Mouse (Mus musculus): ENCODE measurements around the gene Lats2. TPM values are rescaled to one million over a fixed set of nuclear protein-coding genes. Genes with fewer than 3 reads are reported as not detected.

The Lats2 gene
- polyA plus RNA-seq, 2 experiments = 3.2 to 3.9 TPM

DNA sequence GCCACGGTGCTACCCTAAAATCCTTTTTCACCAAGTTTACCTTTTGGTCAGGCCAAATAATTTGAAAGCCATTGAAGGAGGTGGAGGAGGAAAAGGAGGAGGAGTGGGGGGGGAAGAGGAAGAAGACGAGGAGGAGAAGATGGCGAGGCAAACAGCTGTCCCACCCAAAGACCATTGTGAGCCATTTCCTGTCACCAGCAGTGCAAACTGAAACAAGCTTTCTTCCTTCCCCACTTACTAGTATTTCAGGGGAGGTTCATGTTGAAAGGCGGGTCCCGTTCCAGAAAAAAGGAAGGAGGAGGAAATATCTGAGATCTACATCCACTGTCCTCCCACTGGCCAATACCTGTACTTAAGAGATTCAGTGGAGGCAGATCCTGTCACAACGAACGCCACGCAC is 28.8 kb downstream of the Lats2 start:
- H3K4me2 ChIP-seq (ENCODE audit: low read depth) = no peak overlapping the region
- no peaks in the 10 kb centered on the region for H3K27me3 ChIP-seq (ENCODE audit: control insufficient read depth, insufficient read depth, low read length)
- TF ChIP-seq CTCF (IDR thresholded peaks at IDR 0.05; ENCODE audit: low read depth) (no peak), EP300 (IDR thresholded peaks at IDR 0.05; ENCODE audit: low read depth) (no peak)
- H3K4me3 ChIP-seq (ENCODE audit: insufficient read depth in 1 of 2, low read depth in 2 of 2, low read length in 2 of 2) = no peak overlapping the region
- H3K9ac ChIP-seq (replicated peaks) = no peak overlapping the region
- H3K4me1 ChIP-seq (replicated peaks; ENCODE audit: control insufficient read depth in 2 of 2, insufficient read depth in 2 of 2, low read length in 1 of 2) = peaks cover 0 to 7% of the 10 kb centered on the region in 2 experiments; a peak in 2 of 4 replicates
- no peak overlapping the region for H3K27ac ChIP-seq
- H3K36me3 ChIP-seq (replicated peaks; ENCODE audit: control insufficient read depth, insufficient read depth, low read depth) = no peaks in the 10 kb centered on the region
- ATAC-seq (ENCODE audit: insufficient read depth) (no peak), DNase-seq (ENCODE audit: low read depth in 3 of 3, low spot score in 3 of 3) (no peak)
- no peaks in the 10 kb centered on the region for H3K9me3 ChIP-seq (ENCODE audit: control insufficient read depth, low read length)
- 36% methylated on average over 8 of the region's 8 CpGs for WGBS (ENCODE audit: insufficient replicate concordance)

DNA sequence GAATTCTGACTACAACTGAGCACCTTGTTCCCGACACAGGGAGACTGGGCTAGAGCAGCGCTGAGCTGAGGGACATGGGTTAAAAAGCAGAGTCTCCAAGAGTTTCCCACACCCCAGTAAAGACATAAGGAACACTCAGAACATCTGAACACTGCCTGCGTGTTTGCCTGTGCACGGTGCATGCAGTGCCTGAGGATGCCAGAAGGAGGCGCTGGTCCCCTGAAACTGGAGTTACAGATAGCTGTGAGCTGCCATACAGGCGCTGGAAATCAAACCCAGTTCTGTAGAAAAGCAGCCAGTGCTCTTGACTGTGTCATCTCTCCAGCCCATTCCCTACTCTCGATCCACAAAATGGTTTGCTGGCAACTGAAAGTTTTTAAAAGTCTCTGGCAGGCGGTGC is 32.0 kb downstream of the Lats2 start:
- no peak for ATAC-seq (ENCODE audit: insufficient read depth)

DNA sequence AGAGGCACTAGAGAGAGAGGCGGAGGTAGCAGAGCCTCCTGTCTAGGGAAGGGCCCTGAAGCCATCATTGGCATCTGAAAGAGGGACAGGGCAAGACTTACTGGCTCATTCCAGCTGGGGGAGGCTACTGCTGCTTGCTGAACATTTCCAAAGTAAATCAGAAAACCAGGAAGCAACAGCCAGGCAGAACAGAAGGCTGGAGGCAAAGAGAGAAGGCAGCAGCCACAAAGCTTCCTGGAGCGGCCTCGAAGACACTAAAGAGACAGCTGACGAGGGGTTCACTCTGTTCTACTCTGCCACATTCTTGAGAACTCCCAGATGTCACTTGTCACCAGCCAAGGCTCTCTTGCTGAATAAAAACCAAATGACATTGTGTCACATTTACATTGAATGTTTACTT is 33.7 kb downstream of the Lats2 start:
- H3K9me3 ChIP-seq (ENCODE audit: control insufficient read depth, low read length) = no peaks in the 10 kb centered on the region
- H3K27me3 ChIP-seq (ENCODE audit: control insufficient read depth, insufficient read depth, low read length) = no peaks in the 10 kb centered on the region
- H3K27ac ChIP-seq = no peak overlapping the region
- no peak for DNase-seq (ENCODE audit: low read depth in 3 of 3, low spot score in 3 of 3)
- TF ChIP-seq CTCF (IDR thresholded peaks at IDR 0.05; ENCODE audit: low read depth) (no peak), EP300 (IDR thresholded peaks at IDR 0.05; ENCODE audit: low read depth) (no peak)
- no peaks in the 10 kb centered on the region for H3K4me1 ChIP-seq (replicated peaks; ENCODE audit: control insufficient read depth in 2 of 2, insufficient read depth in 2 of 2, low read length in 1 of 2)
- H3K36me3 ChIP-seq (replicated peaks; ENCODE audit: control insufficient read depth, insufficient read depth, low read depth) = no peaks in the 10 kb centered on the region
- H3K4me3 ChIP-seq (ENCODE audit: insufficient read depth in 1 of 2, low read depth in 2 of 2, low read length in 2 of 2) = no peak overlapping the region
- H3K9ac ChIP-seq (replicated peaks) = no peak overlapping the region
- 66% methylated on average over 4 of the region's 4 CpGs for WGBS (ENCODE audit: insufficient replicate concordance)
- ATAC-seq (ENCODE audit: insufficient read depth) = no peak
- no peak overlapping the region for H3K4me2 ChIP-seq (ENCODE audit: low read depth)

More for the DNA sequence above, 32.0 kb downstream of the Lats2 start:
- Histone ChIP-seq H3K9me3 (ENCODE audit: control insufficient read depth, low read length) (no peaks in the 10 kb centered on the region), H3K27ac (no peak overlapping the region), H3K9ac (replicated peaks) (no peak overlapping the region), H3K4me2 (ENCODE audit: low read depth) (no peak overlapping the region), H3K27me3 (ENCODE audit: control insufficient read depth, insufficient read depth, low read length) (no peaks in the 10 kb centered on the region), H3K4me3 (ENCODE audit: insufficient read depth in 1 of 2, low read depth in 2 of 2, low read length in 2 of 2) (no peak overlapping the region), H3K4me1 (replicated peaks; ENCODE audit: control insufficient read depth in 2 of 2, insufficient read depth in 2 of 2, low read length in 1 of 2) (peaks cover 0 to 7% of the 10 kb centered on the region in 2 experiments; a peak in 2 of 4 replicates), H3K36me3 (replicated peaks; ENCODE audit: control insufficient read depth, insufficient read depth, low read depth) (no peaks in the 10 kb centered on the region)
- 77% methylated on average over 8 of the region's 8 CpGs for WGBS (ENCODE audit: insufficient replicate concordance)
- TF ChIP-seq EP300 (IDR thresholded peaks at IDR 0.05; ENCODE audit: low read depth) (no peak), CTCF (IDR thresholded peaks at IDR 0.05; ENCODE audit: low read depth) (peak; percentile 86)
- DNase-seq (ENCODE audit: low read depth in 3 of 3, low spot score in 3 of 3) = no peak

GRCm38 (mm10) chr14:57718245-57718644 is 39.9 kb downstream of the Lats2 start:
- DNase-seq (ENCODE audit: low read depth in 3 of 3, low spot score in 3 of 3) (no peak), ATAC-seq (ENCODE audit: insufficient read depth) (no peak)
- peaks cover 1 to 4% of the 10 kb centered on the region in 2 experiments for H3K4me1 ChIP-seq (replicated peaks; ENCODE audit: control insufficient read depth in 2 of 2, insufficient read depth in 2 of 2, low read length in 1 of 2)
- WGBS (ENCODE audit: insufficient replicate concordance) = 49% methylated on average over 4 of the region's 4 CpGs
- no peak overlapping the region for H3K27ac ChIP-seq
- H3K9ac ChIP-seq (replicated peaks) = no peak overlapping the region
- TF ChIP-seq CTCF (IDR thresholded peaks at IDR 0.05; ENCODE audit: low read depth) = no peak
- TF ChIP-seq EP300 (IDR thresholded peaks at IDR 0.05; ENCODE audit: low read depth) = no peak
- no peak overlapping the region for H3K4me2 ChIP-seq (ENCODE audit: low read depth)
- no peaks in the 10 kb centered on the region for H3K9me3 ChIP-seq (ENCODE audit: control insufficient read depth, low read length)
- no peak overlapping the region for H3K4me3 ChIP-seq (ENCODE audit: insufficient read depth in 1 of 2, low read depth in 2 of 2, low read length in 2 of 2)
- H3K36me3 ChIP-seq (replicated peaks; ENCODE audit: control insufficient read depth, insufficient read depth, low read depth) = no peaks in the 10 kb centered on the region
- H3K27me3 ChIP-seq (ENCODE audit: control insufficient read depth, insufficient read depth, low read length) = no peaks in the 10 kb centered on the region

DNA sequence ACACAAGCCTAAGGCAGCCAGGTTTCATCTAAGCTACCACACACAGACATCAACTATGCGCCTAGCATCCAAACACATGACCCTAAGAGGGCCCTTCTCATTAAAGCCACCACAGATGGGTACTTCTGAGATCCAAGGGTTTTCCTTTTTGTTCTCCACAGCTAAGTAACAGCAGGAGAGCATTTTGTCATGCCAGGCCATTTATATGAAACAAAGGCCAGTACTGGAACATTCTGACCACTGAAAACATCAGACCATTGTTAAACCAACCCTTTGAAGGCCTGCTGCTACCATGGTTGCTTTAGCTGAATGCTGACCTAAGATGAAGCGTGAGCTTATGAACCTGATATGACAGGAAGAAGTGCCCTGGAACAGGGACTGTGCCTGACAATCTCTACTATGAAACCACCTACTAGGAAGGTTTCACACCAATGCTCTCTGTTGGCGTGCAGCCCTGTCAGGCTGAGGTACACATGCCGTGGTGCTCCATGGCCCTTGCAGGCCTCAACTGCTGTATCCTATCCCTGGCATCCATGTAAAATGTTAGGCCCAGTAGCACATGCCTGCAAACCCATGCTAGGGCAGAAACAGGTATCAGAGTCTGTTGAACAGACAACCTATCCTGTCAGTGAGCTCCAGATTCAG is 41.5 kb downstream of the Lats2 start:
- WGBS (ENCODE audit: insufficient replicate concordance) = 74% methylated on average over 4 of the region's 4 CpGs
- Histone ChIP-seq H3K9me3 (ENCODE audit: control insufficient read depth, low read length) (no peaks in the 10 kb centered on the region), H3K27me3 (ENCODE audit: control insufficient read depth, insufficient read depth, low read length) (no peaks in the 10 kb centered on the region), H3K4me1 (replicated peaks; ENCODE audit: control insufficient read depth in 2 of 2, insufficient read depth in 2 of 2, low read length in 1 of 2) (peaks cover 11 to 16% of the 10 kb centered on the region in 2 experiments), H3K9ac (replicated peaks) (no peak overlapping the region), H3K36me3 (replicated peaks; ENCODE audit: control insufficient read depth, insufficient read depth, low read depth) (no peaks in the 10 kb centered on the region), H3K4me2 (ENCODE audit: low read depth) (no peak overlapping the region), H3K4me3 (ENCODE audit: insufficient read depth in 1 of 2, low read depth in 2 of 2, low read length in 2 of 2) (no peak overlapping the region), H3K27ac (no peak overlapping the region)
- ATAC-seq (ENCODE audit: insufficient read depth) = no peak
- DNase-seq (ENCODE audit: low read depth in 3 of 3, low spot score in 3 of 3) = no peak
- TF ChIP-seq EP300 (IDR thresholded peaks at IDR 0.05; ENCODE audit: low read depth) (no peak), CTCF (IDR thresholded peaks at IDR 0.05; ENCODE audit: low read depth) (no peak)

Measured in liver, embryonic 14.5 days (tissue).